Mouse (Mus musculus): ENCODE results near the gene Sfmbt1. TPM values are rescaled to one million over a fixed set of nuclear protein-coding genes. Genes with fewer than 3 reads are reported as not detected.
A peak's percentile ranks its signal among the peaks of the same experiment; 100 is the strongest.

The Sfmbt1 gene
- polyA plus RNA-seq, 1 experiment, result 7.3 TPM

DNA sequence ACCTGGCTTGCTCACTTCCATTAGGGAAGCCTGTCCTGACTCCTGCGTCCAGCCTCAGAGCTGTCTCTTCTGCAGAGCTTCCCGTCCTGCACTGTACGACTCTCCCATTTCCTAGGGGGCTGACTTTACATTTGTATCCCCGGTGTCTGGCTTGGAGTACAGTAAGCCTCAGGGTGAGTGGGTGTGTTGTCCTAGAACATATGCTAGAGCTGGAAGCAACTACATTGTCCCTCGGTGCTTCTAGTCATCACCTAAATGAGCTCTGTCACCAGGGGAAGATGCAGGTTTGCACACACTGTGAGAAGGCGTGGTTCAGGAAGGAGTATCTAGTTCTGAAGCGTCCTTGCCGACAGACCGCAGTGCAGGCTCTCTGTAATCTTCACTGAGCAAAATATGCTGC lies 147.7 kb downstream of the Sfmbt1 start:
- H3K27ac ChIP-seq (ENCODE audit: insufficient read depth, low read length), result no peak overlapping the region
- peaks cover 6% of the 10 kb centered on the region for H3K4me1 ChIP-seq (ENCODE audit: control insufficient read depth, insufficient read depth, low read length)
- H3K4me3 ChIP-seq (ENCODE audit: insufficient read depth, low read length), result no peak overlapping the region
- no peak for TF ChIP-seq POLR2A (IDR thresholded peaks at IDR 0.05; ENCODE audit: extremely low read depth, insufficient read depth, low read length)
- TF ChIP-seq CTCF (IDR thresholded peaks at IDR 0.05; ENCODE audit: extremely low read depth, insufficient read depth, low read length), result no peak

DNA sequence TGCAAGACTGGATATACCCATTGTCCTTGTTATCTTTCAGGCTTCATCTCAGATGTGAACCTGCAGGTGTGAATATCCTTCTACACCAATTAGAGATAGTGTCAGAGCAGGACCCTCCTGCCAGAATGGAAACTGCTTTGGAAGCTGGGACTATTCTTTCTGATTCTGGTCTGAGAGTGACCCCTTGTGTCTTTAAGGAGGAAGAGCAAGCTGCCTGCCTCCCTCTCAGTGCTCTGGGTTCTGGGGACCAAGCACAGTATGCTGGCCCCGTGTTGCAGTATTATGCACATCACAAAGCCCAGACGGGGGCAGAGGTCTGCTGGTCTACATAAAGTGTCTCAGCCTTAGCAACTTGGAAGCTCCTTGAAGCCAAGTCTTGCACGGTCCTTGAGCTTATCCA lies 150.7 kb downstream of the Sfmbt1 start:
- peaks cover 8% of the 10 kb centered on the region for H3K4me1 ChIP-seq (ENCODE audit: control insufficient read depth, insufficient read depth, low read length)
- H3K4me3 ChIP-seq (ENCODE audit: insufficient read depth, low read length), result no peak overlapping the region
- TF ChIP-seq CTCF (IDR thresholded peaks at IDR 0.05; ENCODE audit: extremely low read depth, insufficient read depth, low read length) (peak; percentile 56), POLR2A (IDR thresholded peaks at IDR 0.05; ENCODE audit: extremely low read depth, insufficient read depth, low read length) (no peak)
- H3K27ac ChIP-seq (ENCODE audit: insufficient read depth, low read length), result no peak overlapping the region

DNA sequence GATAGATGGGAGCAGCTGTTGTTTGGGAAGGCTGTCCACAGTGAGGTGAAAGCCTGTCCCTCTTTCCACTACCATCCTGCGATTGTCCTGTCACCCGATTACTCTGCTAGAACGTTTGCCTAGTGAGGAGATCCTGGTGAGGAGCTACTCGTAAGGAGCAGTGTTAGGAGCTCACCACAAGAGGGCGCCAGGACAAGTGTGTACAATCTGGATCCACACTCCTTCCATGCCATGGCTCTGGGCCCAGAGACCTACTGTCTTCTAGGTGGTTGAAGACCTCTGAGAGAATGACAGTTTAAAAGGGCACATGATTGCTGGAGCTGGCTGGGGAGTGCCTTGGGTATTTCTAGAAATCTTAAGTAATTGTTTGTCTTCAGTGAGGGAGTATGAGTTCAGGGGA lies 152.4 kb downstream of the Sfmbt1 start:
- peaks cover 6% of the 10 kb centered on the region; the same call in 1 of the 2 replicates for H3K4me1 ChIP-seq (ENCODE audit: control insufficient read depth, insufficient read depth, low read length)
- no peak overlapping the region for H3K4me3 ChIP-seq (ENCODE audit: insufficient read depth, low read length)
- no peak overlapping the region for H3K27ac ChIP-seq (ENCODE audit: insufficient read depth, low read length)
- TF ChIP-seq CTCF (IDR thresholded peaks at IDR 0.05; ENCODE audit: extremely low read depth, insufficient read depth, low read length) (peak; percentile 88), POLR2A (IDR thresholded peaks at IDR 0.05; ENCODE audit: extremely low read depth, insufficient read depth, low read length) (no peak)

DNA sequence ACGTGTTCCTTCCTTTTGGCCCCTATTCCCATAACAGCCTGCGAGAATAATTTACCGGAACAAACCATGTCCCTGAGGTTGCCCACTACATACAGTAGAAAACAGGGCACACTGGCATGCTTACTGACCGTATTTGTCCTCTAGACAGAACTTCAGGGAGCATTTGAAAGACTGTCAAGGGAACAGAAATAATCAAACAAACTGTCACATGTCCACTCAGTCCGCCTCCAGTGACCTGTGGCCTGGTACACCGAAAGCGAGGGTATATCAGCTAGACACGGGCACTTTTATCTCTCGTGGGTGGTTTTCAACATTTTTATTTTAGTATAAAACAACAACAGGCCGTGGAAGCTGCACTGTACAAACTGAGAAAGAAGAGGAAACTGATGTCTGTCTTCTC lies 154.2 kb downstream of the Sfmbt1 start:
- TF ChIP-seq POLR2A (IDR thresholded peaks at IDR 0.05; ENCODE audit: extremely low read depth, insufficient read depth, low read length) (no peak), CTCF (IDR thresholded peaks at IDR 0.05; ENCODE audit: extremely low read depth, insufficient read depth, low read length) (no peak)

DNA sequence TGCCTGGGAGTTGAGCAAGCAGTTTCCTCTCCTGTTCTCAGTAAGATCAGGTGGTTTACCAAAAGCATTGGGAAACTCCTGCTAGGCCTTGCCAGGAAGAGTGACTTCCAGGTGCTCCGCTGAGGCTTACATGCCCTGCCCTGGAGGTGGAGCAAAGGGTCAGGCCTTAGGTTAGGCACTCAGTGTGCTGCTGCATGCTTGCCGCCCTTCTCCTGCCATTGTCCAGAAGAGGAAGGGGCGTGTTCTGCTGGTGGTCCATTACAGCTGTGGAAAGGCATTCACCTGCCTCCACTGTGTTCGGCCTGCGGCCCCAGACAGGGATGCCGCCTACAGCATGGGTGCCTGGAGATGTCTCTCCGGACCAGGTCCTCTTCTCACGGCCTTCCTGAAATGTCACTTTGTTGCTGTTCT lies 154.7 kb downstream of the Sfmbt1 start:
- Histone ChIP-seq H3K4me1 (ENCODE audit: control insufficient read depth, insufficient read depth, low read length) (peaks cover 6% of the 10 kb centered on the region; the same call in 1 of the 2 replicates), H3K27ac (ENCODE audit: insufficient read depth, low read length) (peak overlapping the region; percentile 55; the same call in 1 of the 2 replicates), H3K4me3 (ENCODE audit: insufficient read depth, low read length) (no peak overlapping the region)
- TF ChIP-seq CTCF (IDR thresholded peaks at IDR 0.05; ENCODE audit: extremely low read depth, insufficient read depth, low read length) (no peak), POLR2A (IDR thresholded peaks at IDR 0.05; ENCODE audit: extremely low read depth, insufficient read depth, low read length) (no peak)

More for the DNA sequence above, 154.2 kb downstream of the Sfmbt1 start:
- Histone ChIP-seq H3K4me3 (ENCODE audit: insufficient read depth, low read length) (no peak overlapping the region), H3K4me1 (ENCODE audit: control insufficient read depth, insufficient read depth, low read length) (peaks cover 6% of the 10 kb centered on the region; the same call in 1 of the 2 replicates), H3K27ac (ENCODE audit: insufficient read depth, low read length) (no peak overlapping the region)

DNA sequence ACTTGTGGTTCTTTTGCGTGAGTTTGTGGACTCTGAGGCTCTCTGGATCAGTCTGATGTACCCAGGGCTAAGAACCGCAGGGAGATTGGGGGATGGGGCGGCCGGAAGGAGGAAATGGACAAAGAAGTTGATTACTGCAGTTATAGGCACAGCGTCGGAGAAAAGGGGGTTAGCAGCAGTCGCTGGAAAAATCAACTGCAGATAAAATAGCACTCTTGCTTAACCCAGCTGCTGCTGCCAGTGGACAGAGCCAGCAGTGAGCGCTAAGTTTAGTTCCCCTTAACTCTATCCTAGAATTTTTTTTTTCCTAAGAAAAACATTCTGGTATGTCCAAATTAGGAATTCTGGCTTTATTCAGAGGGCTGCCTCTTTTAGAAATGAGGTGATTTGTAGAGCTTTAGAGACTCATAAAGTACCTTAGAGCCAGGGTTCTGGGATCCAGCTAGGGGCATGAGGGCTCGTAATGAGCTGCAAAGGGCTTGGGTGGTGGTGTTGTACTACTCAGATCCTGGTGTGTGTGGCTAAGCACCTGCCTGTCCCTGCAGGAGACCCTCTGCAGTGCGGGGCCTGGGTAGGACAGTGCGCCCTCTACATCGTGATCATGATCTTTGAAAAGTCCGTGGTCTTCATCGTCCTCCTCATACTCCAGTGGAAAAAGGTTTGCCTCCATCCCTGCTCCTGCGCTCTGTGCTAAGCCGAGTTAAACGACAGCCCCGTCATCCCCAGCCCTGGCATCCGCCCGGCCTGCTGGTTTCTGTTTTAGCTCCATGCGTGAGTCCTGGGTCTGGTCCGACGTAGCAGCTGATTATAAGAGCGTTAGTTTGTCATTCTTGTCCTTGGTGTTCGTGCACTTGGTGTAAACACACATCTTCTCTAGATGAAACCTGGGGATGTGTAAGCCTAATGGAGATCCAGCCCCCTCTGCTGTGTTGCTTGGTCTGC lies 155.8 kb downstream of the Sfmbt1 start:
- Histone ChIP-seq H3K4me3 (ENCODE audit: insufficient read depth, low read length) (no peak overlapping the region), H3K4me1 (ENCODE audit: control insufficient read depth, insufficient read depth, low read length) (peaks cover 6% of the 10 kb centered on the region; the same call in 1 of the 2 replicates), H3K27ac (ENCODE audit: insufficient read depth, low read length) (peak overlapping the region; percentile 55)
- TF ChIP-seq POLR2A (IDR thresholded peaks at IDR 0.05; ENCODE audit: extremely low read depth, insufficient read depth, low read length), result no peak
- no peak for TF ChIP-seq CTCF (IDR thresholded peaks at IDR 0.05; ENCODE audit: extremely low read depth, insufficient read depth, low read length)

Other genes with a start within 250 kb of the Sfmbt1 start
- 21.0 and 21.4 TPM in 2 replicates for gene Dcp1a, start 235.3 kb upstream of the Sfmbt1 start, polyA plus RNA-seq (2012; rRNA removed)
- 53.4 and 53.8 TPM in 2 replicates for gene Cacna1d, start 223.4 kb upstream of the Sfmbt1 start, polyA plus RNA-seq (2012; rRNA removed)
- gene Tkt, start 166.5 kb upstream of the Sfmbt1 start, polyA plus RNA-seq (2012; rRNA removed), result 154 and 158 TPM in 2 replicates
- 17.7 and 19.7 TPM in 2 replicates for gene Prkcd, start 88.6 kb upstream of the Sfmbt1 start, polyA plus RNA-seq (2012; rRNA removed)
- gene Rft1, start 60.5 kb upstream of the Sfmbt1 start, polyA plus RNA-seq (2012; rRNA removed), result 12.9 and 13.2 TPM in 2 replicates
- gene Tmem110, start 110.7 kb downstream of the Sfmbt1 start, polyA plus RNA-seq (2012; rRNA removed), result 36.5 and 38.4 TPM in 2 replicates
- 2.5 and 3.0 TPM in 2 replicates for gene Mustn1, start 164.4 kb downstream of the Sfmbt1 start, polyA plus RNA-seq (2012; rRNA removed)
- gene Itih4, start 171.6 kb downstream of the Sfmbt1 start, polyA plus RNA-seq (2012; rRNA removed), result 0.04 and 0.09 TPM in 2 replicates
- gene Itih3, start 208.9 kb downstream of the Sfmbt1 start, polyA plus RNA-seq (2012; rRNA removed), result 33.1 and 33.5 TPM in 2 replicates
- not detected in 2 replicates for gene Itih1, start 228.4 kb downstream of the Sfmbt1 start, polyA plus RNA-seq (2012; rRNA removed)
- gene Nek4, start 236.5 kb downstream of the Sfmbt1 start, polyA plus RNA-seq (2012; rRNA removed), result 13.3 and 14.2 TPM in 2 replicates

Measured in cortical plate, adult 2 months (tissue).